Mouse (Mus musculus) intestine, embryonic 16.5 days (tissue): ENCODE results near the gene Ank3. TPM values are rescaled to one million over a fixed set of nuclear protein-coding genes. Genes with fewer than 3 reads are reported as not detected.
"Not testable (repeated sequence)": the region's sequence is repeated elsewhere in the genome, so short reads cannot be mapped to it uniquely, and the experiment has no call there.

Experiments used
- ATAC-seq: fragments of 200-750 bp; cut with Nextera tagmentation; 2 replicates; pipeline ENCODE4 v1.8.0; 2017; ENCODE audit warnings: moderate TSS enrichment, moderate library complexity
- H3K27ac ChIP-seq: fragments of 300-500 bp; sonication (generic); 2 replicates; pipeline ENCODE4 v1.5.1; 2014; ENCODE audit warnings: mild to moderate bottlenecking, low read length
- H3K27me3 ChIP-seq: fragments of 300-500 bp; sonication (generic); replicated peaks from 2 replicates; pipeline ENCODE4 v1.6.1; 2014; ENCODE audit warnings: low read length, control low read depth, mixed read lengths; ENCODE audit not compliant: control insufficient read depth, insufficient read depth
- H3K36me3 ChIP-seq: fragments of 300-500 bp; sonication (generic); 2 replicates; pipeline ENCODE4 v1.6.1; 2014; ENCODE audit warnings: low read length, control low read depth; ENCODE audit not compliant: control insufficient read depth, insufficient read depth
- H3K4me1 ChIP-seq: fragments of 300-500 bp; sonication (generic); 2 replicates; pipeline ENCODE4 v1.6.1; 2014; ENCODE audit warnings: low read length, control low read depth, mixed read lengths; ENCODE audit not compliant: control insufficient read depth, insufficient read depth
- H3K4me2 ChIP-seq: fragments of 300-500 bp; sonication (generic); 2 replicates; pipeline ENCODE4 v1.6.1; 2014; ENCODE audit warnings: low read depth, low read length, control low read depth
- H3K4me3 ChIP-seq: fragments of 300-500 bp; sonication (generic); 2 replicates; pipeline ENCODE4 v1.5.1; 2014; ENCODE audit warnings: mild to moderate bottlenecking, low read length
- H3K9ac ChIP-seq: fragments of 300-500 bp; sonication (generic); 2 replicates; pipeline ENCODE4 v1.6.1; 2014; ENCODE audit warnings: low read depth, low read length
- H3K9me3 ChIP-seq: fragments of 300-500 bp; sonication (generic); 2 replicates; pipeline ENCODE4 v1.6.1; 2016; ENCODE audit warnings: low read length, control low read depth; ENCODE audit not compliant: control insufficient read depth
- WGBS: fragments of 180-500 bp; shearing (Covaris S2); extraction: QIAGEN DNeasy Blood & Tissue Kit; methylation state at CpG from one replicate; pipeline ENCODE4 v1.1.7; 2014; 5-methylcytosine and 5-hydroxymethylcytosine counted together
- polyA plus RNA-seq: library from polyadenylated mRNA; unstranded; fragments of >200 nt; fragmentation: Nextera tagmentation; extraction: Ambion mirVana; gene quantifications from 2 replicates; pipeline ENCODE4 v1.2.1, GENCODE M21; 2015

Gene Ank3
- polyA plus RNA-seq, 1 experiment from 2014 or later = 21.7 TPM

DNA sequence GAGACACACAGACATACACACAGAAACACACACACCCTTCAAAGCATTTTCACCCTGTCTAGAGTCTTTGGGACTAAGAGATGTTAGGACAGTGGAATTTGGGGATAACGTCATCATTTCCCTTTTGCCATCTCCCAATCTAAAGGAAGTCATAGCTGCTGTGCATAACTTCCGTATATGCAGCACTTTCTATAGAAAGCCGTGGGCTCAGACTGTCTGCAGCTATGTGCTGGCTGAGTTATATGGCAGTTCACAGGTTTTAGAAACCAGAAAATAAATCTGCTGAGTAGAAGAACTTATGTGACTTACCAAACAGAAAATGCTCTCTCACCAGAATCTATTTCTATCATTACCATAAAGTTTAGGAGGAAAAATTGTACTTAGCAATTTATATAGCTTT lies 501.2 kb downstream of the Ank3 start:
- Histone ChIP-seq H3K36me3 (no peaks in the 10 kb centered on the region), H3K4me1 (no peaks in the 10 kb centered on the region), H3K27ac (no peak overlapping the region), H3K27me3 (no peaks in the 10 kb centered on the region), H3K9ac (no peak overlapping the region), H3K4me3 (no peak overlapping the region), H3K4me2 (no peak overlapping the region), H3K9me3 (no peaks in the 10 kb centered on the region)
- ATAC-seq = no peak
- 74% methylated on average over 3 of the region's 3 CpGs for WGBS

DNA sequence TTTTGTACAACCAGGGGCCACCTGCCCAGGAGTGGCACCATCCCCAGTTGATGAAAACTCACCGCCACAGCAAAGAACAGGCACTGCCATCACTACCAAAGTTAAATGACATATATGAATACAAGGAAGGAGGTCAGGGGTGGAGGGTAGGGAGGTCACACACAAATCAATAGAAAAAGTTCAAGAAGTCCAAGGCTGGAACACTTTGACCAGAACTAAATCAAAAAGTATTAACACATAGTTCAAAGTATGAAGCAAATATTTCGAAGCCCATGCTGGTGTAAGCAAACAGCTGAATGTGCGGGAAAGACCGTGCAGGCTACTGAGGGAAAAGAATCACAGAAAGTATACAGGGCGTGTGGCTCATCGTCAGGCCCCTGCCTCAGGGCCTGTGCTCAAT lies 503.5 kb downstream of the Ank3 start:
- Histone ChIP-seq H3K4me3 (no peak overlapping the region), H3K27me3 (no peaks in the 10 kb centered on the region), H3K4me1 (no peaks in the 10 kb centered on the region), H3K9me3 (no peaks in the 10 kb centered on the region), H3K36me3 (no peaks in the 10 kb centered on the region), H3K4me2 (no peak overlapping the region), H3K9ac (no peak overlapping the region), H3K27ac (no peak overlapping the region)
- no peak for ATAC-seq
- 64% methylated on average over 6 of the region's 6 CpGs for WGBS

- no peak overlapping the region for H3K9ac ChIP-seq
- no peak for ATAC-seq
- no peaks in the 10 kb centered on the region for H3K36me3 ChIP-seq
- 49% methylated on average over 10 of the region's 10 CpGs for WGBS
- no peak overlapping the region for H3K4me3 ChIP-seq
- no peaks in the 10 kb centered on the region for H3K4me1 ChIP-seq
- H3K27ac ChIP-seq = no peak overlapping the region
- no peaks in the 10 kb centered on the region for H3K9me3 ChIP-seq
- no peaks in the 10 kb centered on the region for H3K27me3 ChIP-seq
- no peak overlapping the region for H3K4me2 ChIP-seq
These were observed 505.7 kb downstream of the Ank3 start for GRCm38 (mm10) chr10:69904321-69904720.

DNA sequence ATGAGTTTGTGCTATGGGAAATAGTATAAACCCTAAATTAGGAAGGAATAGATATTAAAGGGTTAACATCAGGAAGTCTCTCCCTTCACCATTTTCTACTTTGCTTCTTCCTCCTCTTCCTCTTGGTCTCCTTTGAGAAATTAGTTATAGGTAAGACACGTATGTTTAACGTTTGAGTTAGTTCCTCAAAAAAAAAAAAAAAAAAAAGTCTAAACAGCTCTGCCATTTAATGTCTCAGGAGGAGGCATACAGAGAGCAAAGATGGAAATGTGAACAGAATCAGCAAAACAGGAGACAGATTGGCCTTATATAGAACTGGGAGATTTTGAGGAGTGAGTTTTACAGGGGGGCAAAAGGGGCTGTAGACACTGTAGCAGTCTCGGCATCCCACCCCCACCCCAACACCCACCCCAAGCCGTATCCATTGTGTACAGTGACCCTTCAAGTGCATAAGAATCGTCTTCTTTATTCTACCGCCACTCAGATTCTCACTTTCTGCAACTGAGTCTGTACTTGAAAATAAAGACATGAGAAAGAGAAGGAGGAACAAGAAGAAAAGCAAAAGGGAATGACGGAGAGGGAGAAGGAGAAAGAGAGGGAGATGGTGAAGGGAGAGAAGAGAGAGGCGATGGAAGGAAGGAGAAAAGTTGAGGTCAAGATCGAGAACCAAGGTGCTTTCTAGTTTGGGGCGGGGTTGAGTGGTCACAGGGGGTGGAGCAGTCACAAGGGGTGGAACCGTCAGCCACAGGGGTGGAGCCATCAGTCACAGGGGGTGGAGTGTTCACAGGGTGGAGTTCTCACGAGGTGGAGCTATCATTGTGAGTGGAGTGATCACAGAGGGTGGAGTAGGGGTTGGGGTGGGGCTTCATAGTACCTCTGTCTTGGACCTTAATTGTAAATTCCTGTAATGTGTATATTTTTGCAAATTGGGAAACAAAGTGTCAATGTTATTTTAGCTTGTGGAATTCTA lies 509.5 kb downstream of the Ank3 start:
- Histone ChIP-seq H3K4me2 (no peak overlapping the region), H3K9ac (no peak overlapping the region), H3K27me3 (no peaks in the 10 kb centered on the region), H3K4me3 (no peak overlapping the region), H3K4me1 (no peaks in the 10 kb centered on the region), H3K9me3 (no peaks in the 10 kb centered on the region), H3K36me3 (no peaks in the 10 kb centered on the region), H3K27ac (no peak overlapping the region)
- ATAC-seq = peak; percentile 72
- WGBS = 58% methylated on average over 12 of the region's 12 CpGs

GRCm38 (mm10) chr10:69909856-69910255 lies 511.3 kb downstream of the Ank3 start:
- no peak overlapping the region for H3K9ac ChIP-seq
- no peaks in the 10 kb centered on the region for H3K4me1 ChIP-seq
- H3K36me3 ChIP-seq = no peaks in the 10 kb centered on the region
- H3K4me2 ChIP-seq = no peak overlapping the region
- WGBS = 88% methylated on average over 4 of the region's 4 CpGs
- no peaks in the 10 kb centered on the region for H3K27me3 ChIP-seq
- 0 out of 2 replicates have a peak overlapping the region, but pooled peaks have one; percentile 24 for H3K27ac ChIP-seq
- H3K9me3 ChIP-seq = no peaks in the 10 kb centered on the region
- peak; percentile 25 for ATAC-seq
- H3K4me3 ChIP-seq = no peak overlapping the region

DNA sequence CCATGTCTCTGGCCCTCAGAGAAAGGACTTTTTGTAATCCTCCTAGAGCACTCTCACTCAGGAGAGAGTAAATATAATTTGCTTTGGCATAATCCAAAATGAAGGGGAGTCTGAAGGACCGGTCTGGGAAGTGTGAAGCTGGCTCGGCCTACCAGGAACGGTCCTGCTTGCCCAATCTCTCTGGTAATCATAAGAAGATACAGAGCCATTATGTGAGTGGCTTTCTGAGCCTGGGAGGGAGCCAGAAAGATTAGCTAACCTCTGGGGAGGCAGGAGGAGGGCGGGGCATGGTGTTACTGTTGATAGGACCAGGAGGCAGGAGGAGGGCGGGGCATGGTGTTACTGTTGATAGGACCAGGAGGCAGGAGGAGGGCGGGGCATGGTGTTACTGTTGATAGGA lies 511.7 kb downstream of the Ank3 start:
- 17% methylated on average over 5 of the region's 6 CpGs for WGBS
- H3K9ac ChIP-seq, H3K36me3 ChIP-seq, H3K4me3 ChIP-seq, H3K27me3 ChIP-seq, H3K4me1 ChIP-seq, H3K4me2 ChIP-seq, H3K9me3 ChIP-seq: not testable (repeated sequence)
- peak; percentile 91 for ATAC-seq
- H3K27ac ChIP-seq = 0 out of 2 replicates have a peak overlapping the region, but pooled peaks have one; percentile 24

DNA sequence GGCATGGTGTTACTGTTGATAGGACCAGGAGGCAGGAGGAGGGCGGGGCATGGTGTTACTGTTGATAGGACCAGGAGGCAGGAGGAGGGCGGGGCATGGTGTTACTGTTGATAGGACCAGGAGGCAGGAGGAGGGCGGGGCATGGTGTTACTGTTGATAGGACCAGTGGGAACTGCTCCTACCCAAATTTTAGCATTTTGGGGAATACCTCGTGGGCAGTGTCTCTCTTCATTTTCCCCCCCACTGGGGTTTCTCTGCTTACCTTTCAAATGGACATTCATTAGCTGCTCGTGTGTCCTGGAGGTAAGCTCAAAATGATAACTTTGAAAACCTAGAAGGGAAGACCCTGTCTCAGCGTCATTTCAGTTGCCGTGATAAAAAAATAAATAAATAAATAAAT lies 512.2 kb downstream of the Ank3 start:
- not testable (repeated sequence) for H3K27me3 ChIP-seq, H3K4me3 ChIP-seq, H3K9me3 ChIP-seq, H3K4me1 ChIP-seq, H3K27ac ChIP-seq, H3K36me3 ChIP-seq, H3K4me2 ChIP-seq, ATAC-seq, H3K9ac ChIP-seq
- WGBS = 41% methylated on average over 5 of the region's 7 CpGs

GRCm38 (mm10) chr10:69915566-69915965 lies 517.0 kb downstream of the Ank3 start:
- H3K4me1 ChIP-seq = peaks cover 9% of the 10 kb centered on the region
- ATAC-seq = no peak
- H3K27ac ChIP-seq = no peak overlapping the region
- H3K4me2 ChIP-seq = no peak overlapping the region
- H3K27me3 ChIP-seq = no peaks in the 10 kb centered on the region
- WGBS = 85% methylated on average over 3 of the region's 3 CpGs
- H3K36me3 ChIP-seq = no peaks in the 10 kb centered on the region
- no peaks in the 10 kb centered on the region for H3K9me3 ChIP-seq
- H3K4me3 ChIP-seq = no peak overlapping the region
- no peak overlapping the region for H3K9ac ChIP-seq

DNA sequence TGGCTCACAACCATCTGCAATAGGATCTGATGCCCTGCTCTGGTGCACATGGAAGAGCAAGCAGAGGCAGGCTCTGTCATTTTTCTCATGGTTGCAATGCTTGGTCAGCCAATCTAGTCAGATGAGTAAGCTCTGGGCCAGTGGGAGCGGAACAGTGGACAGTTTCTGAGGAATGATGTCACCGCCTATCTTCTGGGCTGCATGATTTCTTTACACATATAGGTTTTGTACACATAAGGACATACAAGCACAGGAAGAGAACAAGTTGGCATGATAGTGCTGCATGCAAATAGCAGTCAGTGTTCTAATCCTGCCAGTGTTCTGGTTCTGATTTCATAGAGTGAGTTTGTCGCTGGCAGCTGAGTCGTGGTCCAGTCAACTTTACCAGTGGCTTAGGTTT lies 517.6 kb downstream of the Ank3 start:
- no peaks in the 10 kb centered on the region for H3K27me3 ChIP-seq
- no peaks in the 10 kb centered on the region for H3K9me3 ChIP-seq
- H3K4me1 ChIP-seq = peaks cover 9% of the 10 kb centered on the region
- H3K36me3 ChIP-seq = no peaks in the 10 kb centered on the region
- H3K9ac ChIP-seq = no peak overlapping the region
- no peak for ATAC-seq
- 88% methylated on average over 4 of the region's 4 CpGs for WGBS
- H3K27ac ChIP-seq = peak overlapping the region; percentile 34; the same call in 1 of the 2 replicates
- no peak overlapping the region for H3K4me3 ChIP-seq
- no peak overlapping the region for H3K4me2 ChIP-seq
